Mouse (Mus musculus): ENCODE results near the gene Bcl2l13.
"Not testable (repeated sequence)": the region's sequence is repeated elsewhere in the genome, so short reads cannot be mapped to it uniquely, and the experiment has no call there.

The Bcl2l13 gene

DNA sequence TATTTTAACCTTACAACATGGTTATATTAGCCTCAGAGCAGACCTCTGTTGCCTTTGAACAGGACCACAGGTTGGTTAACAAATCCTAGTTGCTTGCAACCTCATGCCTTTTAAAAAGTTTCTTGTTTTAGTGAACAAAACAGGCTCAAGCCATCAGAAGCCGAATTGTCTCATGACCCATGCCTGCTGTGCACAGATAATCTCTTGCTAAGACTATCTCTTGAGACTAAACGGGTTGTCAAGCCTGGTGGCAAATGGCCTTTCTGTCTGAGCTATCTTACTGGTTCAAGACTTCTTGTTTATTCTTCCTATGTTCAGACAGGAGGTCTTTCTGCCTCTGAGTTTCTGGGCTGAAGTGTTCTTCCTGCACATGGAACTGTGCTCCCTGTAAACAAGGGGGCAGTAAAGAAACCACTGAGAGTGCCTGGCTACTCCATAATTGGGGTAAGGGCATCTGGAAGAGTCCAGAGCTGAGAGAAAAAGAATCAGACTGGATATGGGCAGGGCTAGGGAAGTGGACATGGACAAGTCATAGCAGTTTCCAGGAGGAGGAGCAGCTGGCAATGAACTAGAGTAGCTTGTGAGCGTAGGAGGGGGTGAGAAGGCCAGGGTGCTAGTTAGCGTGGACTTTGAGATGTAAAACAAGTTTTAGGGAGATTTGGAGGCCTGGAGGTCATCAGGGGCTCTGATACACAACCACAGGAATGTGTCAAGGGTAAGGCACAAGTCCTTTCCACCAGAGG is 5.0 kb upstream of the Bcl2l13 start:
- no peak for DNase-seq (ENCODE audit: low read depth, low spot score)

- no peak for DNase-seq (ENCODE audit: low read depth, low spot score)
Observed at GRCm38 (mm10) chr6:120832097-120832496, 3.9 kb upstream of the Bcl2l13 start.

GRCm38 (mm10) chr6:120834766-120835321 is 1.2 kb upstream of the Bcl2l13 start:
- DNase-seq (ENCODE audit: low read depth, low spot score), result no peak

GRCm38 (mm10) chr6:120836389-120837151 is 558 bp downstream of the Bcl2l13 start:
- DNase-seq (ENCODE audit: low read depth, low spot score), result peak; percentile 24

DNA sequence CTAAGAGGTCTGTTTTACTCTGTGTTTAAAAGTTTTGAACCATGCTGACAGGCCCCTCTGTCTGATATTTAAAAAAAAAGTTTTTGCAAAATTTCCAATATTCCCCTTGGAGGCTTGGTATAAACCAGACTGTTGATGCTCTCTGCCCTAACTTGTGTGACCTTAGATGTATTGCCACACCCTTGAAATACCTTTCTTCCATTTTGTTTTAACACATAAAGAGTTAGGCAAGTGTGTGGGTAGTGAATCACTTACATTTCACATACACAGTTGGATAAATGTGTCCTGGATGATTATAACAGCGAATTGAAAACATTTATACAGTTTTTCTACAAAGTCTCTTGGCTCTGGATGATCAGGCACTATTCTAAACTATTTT is 1.1 kb downstream of the Bcl2l13 start:
- no peak for DNase-seq (ENCODE audit: low read depth, low spot score)

GRCm38 (mm10) chr6:120840258-120840657 is 4.2 kb downstream of the Bcl2l13 start:
- DNase-seq (ENCODE audit: low read depth, low spot score), result no peak

DNA sequence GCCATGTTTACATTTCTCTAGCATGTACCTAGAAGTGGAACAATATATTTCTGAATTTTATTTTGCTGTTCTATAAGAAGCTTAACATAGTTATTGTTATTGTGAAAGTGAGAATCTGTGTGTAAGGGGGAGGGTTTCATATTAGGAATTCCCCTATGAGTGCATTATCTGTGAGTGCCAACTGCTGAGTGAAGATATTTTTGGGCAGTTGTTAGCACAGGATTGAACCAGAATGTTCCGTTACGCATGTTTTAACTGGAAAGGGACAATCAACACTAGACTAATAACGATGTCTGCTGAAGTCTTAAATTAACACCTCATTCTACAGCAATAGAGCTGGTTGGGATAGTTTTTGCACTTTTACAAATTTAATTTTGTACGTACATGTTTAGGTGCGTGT is 5.7 kb downstream of the Bcl2l13 start:
- no peak for DNase-seq (ENCODE audit: low read depth, low spot score)

DNA sequence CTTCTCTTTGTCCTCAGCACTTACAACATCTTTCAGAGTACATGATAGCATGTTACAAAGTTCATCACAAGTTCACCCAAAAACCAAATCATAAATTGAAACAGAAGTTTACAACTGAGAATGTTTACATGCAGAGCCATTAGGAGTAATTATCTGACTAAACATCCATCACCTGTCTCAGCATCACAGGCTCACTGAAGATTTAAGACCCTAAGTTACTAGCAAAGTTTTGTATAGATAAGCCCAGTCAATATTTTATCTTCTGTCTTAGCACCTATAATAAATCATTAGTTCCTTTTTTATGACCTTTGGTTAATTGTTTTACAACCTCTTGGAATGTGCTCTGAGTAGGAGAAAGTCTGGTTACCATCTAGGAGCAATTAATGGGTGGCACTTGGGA is 14.7 kb downstream of the Bcl2l13 start:
- DNase-seq (ENCODE audit: low read depth, low spot score), result not testable (repeated sequence)

DNA sequence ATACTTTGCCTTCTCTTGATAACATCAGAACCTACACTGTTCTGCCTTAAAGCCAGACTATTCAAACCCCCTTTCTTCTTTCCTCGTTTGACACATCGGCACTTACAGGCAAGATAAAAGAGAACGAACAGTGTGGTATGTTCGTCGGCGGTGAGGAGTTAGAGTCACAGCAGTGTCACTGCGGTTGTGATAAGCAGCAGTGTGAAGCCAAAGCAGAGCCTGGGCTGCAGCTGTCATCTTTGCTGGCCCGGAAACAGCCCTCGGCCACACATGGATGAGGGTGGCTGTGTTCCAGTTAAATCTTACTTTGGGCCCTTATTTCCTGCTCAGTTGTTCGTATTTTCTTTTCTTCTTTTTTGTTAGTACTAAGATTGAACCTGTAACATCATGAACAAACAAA is 18.4 kb downstream of the Bcl2l13 start:
- DNase-seq (ENCODE audit: low read depth, low spot score), result peak; percentile 15

GRCm38 (mm10) chr6:120858217-120858711 is 22.3 kb downstream of the Bcl2l13 start:
- peak; percentile 88 for DNase-seq (ENCODE audit: low read depth, low spot score)

DNA sequence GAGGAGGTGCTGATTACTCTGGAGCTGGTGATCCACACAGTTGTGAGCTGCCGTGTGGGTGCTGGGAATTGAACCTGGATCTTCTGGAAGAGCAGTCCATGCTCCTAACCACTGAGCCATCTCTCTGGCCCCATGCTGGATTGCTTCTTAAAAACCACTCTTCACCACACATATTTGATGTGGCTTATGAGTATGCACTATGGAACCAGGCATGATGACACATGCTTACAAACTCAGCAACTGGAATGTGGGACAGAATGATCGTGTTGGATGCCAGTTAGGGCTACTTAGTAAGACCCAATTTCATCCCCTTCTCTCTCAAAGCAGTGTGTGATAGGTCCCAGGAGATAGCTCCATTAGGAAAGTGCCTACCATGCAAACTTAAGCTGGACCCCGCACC is 24.1 kb downstream of the Bcl2l13 start:
- DNase-seq (ENCODE audit: low read depth, low spot score), result no peak

DNA sequence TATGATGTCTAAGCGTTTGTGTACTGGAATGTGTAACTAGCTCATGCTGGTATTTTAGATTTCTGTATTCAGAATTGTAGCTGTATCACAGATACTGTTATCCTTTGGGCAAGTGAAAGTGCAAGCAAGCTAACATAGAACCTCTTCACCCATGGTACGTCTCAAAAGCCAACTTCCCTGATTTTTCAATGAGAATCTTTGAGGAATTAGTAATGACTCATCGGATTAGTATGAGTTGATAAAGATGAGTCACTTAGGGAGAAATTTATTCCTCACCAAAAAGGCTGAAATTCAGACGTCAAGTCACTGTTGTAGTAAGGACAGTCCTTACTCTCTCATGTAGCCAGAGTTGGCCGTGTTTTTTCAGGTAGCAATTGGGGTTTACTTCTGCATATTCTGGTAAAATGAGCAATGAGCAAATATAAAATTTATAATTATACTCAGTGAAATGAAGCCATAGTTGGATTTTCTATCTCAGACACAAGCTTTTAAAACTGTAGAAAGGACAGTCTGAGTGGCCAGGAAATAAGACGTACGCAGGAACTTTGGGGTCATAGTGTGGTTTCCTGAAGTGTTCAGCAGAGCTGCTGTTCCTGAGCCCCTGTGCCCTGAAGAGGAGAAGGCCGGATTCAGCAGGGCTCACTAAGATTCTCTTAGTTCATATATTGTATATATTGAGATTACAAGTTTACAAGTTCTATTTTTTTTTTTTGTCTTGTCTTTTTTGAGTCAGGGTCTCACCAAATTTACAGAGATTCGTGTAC is 30.2 kb downstream of the Bcl2l13 start:
- peak; percentile 22 for DNase-seq (ENCODE audit: low read depth, low spot score)

GRCm38 (mm10) chr6:120868824-120869223 is 32.8 kb downstream of the Bcl2l13 start:
- peak; percentile 71 for DNase-seq (ENCODE audit: low read depth, low spot score)

GRCm38 (mm10) chr6:120871286-120871685 is 35.3 kb downstream of the Bcl2l13 start:
- no peak for DNase-seq (ENCODE audit: low read depth, low spot score)

DNA sequence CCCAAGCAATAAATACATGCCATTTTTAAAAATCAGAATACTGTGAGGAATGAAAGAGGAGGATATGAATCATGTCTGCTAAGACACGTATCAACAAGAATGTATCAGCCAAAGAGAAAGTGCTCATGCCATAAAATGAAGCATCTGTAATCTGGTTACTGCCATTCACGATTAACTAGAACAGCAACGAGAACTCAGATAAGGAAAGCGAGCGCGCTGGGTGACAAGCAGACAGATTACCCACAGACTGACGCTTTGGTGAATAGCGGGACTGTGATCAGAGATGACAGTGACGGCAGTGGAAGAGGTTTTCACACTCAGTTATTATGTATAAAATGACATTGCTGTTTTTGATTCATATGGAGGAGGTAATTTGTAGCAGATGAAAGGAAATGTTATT is 37.9 kb downstream of the Bcl2l13 start:
- DNase-seq (ENCODE audit: low read depth, low spot score), result peak; percentile 41

DNA sequence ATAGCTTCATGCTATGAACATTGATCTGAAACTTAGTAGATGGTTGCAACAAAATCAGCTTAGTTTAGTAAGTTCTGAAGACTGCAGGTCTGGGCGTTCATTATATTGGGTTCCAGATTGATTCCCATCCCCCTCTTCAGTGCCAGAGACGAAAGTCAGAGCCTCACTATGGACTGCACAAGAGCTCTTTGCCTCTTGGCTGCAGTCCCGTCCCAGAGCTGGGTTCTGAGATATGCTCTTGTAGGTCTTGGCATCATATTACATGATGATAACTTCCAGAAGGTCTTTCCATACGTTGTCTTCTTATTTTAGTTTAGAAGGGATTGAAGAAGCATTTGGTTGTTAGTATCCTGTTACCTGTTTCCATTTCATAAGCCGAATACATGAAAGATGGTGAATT is 43.0 kb downstream of the Bcl2l13 start:
- no peak for DNase-seq (ENCODE audit: low read depth, low spot score)

- no peak for DNase-seq (ENCODE audit: low read depth, low spot score)
Observed at GRCm38 (mm10) chr6:120884436-120884835, 48.4 kb downstream of the Bcl2l13 start.

GRCm38 (mm10) chr6:120886696-120887095 is 50.7 kb downstream of the Bcl2l13 start:
- DNase-seq (ENCODE audit: low read depth, low spot score), result no peak

DNA sequence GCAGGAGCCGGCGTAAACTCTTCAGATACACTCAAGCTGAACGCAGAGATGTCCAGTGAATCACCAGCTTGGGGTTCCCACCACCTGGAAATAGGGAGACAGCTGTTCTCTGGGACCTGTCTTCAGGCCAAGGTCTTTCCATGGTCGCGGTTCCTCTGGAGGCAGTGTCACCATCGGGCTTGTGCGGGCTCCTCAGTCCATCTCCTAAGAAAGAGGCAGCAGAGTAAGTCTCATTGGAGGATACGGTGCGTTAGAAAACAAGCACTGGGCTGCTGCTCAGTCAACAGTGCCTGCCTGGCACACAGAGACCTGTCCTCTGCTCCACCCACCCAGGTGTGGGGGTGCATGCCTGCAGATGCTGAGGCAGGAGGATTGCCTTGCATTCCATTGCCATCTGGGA is 58.1 kb downstream of the Bcl2l13 start:
- no peak for DNase-seq (ENCODE audit: low read depth, low spot score)

DNA sequence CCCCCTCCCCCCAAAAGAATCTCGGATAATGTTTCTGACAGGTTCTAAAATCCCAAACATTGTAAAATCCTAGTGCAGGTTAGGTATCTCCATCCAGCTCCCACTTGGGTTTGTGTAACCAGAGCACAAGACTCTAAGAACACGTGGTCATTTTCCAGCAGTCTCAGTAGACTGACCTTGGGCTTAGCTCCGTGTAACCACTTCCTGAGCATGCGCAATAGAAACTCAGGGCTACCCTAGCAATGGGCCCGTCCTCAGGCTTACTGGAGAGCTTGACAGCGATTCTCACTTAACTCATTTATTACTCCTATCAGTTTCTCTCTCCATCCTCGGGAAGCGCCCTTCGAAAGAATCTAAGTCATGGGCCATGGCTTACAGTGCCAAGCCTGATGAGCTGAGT is 58.5 kb downstream of the Bcl2l13 start:
- no peak for DNase-seq (ENCODE audit: low read depth, low spot score)

- peak; percentile 75 for DNase-seq (ENCODE audit: low read depth, low spot score)
Observed at GRCm38 (mm10) chr6:120898188-120898833, 62.3 kb downstream of the Bcl2l13 start.

Data from brain, adult 2 months (tissue).